Mouse (Mus musculus) CH12.LX (cell line): ENCODE results near the gene Prepl.

Experiments
- CHD1 ChIP-seq: IDR thresholded peaks from 2 replicates; pipeline ENCODE4 v1.6.1; 2012; ENCODE audit warnings: low read depth, low read length, improper control_type of control experiment, inconsistent platforms
- CHD2 ChIP-seq: IDR thresholded peaks from 2 replicates; pipeline ENCODE4 v1.6.1; 2011; ENCODE audit warnings: low read length, improper control_type of control experiment
- CTCF ChIP-seq, 2 experiments: IDR thresholded peaks in 1 of 2; conservative IDR thresholded peaks in 1 of 2; 2 replicates each; pipeline ENCODE4 v1.5.1; 2011 to 2012; ENCODE audit warnings: low read depth in 2 of 2, low read length in 2 of 2, improper control_type of control experiment in 1 of 2, inconsistent platforms in 1 of 2, mild to moderate bottlenecking in 1 of 2, moderate library complexity in 1 of 2
- JUND ChIP-seq: conservative IDR thresholded peaks from 2 replicates; pipeline ENCODE4 v1.6.1; 2011; ENCODE audit warnings: low read depth, low read length, improper control_type of control experiment
- MYC ChIP-seq: IDR thresholded peaks from 2 replicates; pipeline ENCODE4 v1.6.1; 2011; ENCODE audit warnings: low read depth, mild to moderate bottlenecking, improper control_type of control experiment, low read length
- POLR2AphosphoS2 ChIP-seq: IDR thresholded peaks from 2 replicates; pipeline ENCODE4 v1.6.1; 2011; ENCODE audit warnings: low read depth, low read length, improper control_type of control experiment
- USF1 ChIP-seq: IDR thresholded peaks from 2 replicates; pipeline ENCODE4 v1.6.1; 2014; ENCODE audit warnings: low read depth, mild to moderate bottlenecking, inconsistent platforms, low read length, improper control_type of control experiment
- ZKSCAN1 ChIP-seq: IDR thresholded peaks from 2 replicates; pipeline ENCODE4 v1.6.1; 2012; ENCODE audit warnings: low read depth, inconsistent platforms, low read length, improper control_type of control experiment, borderline replicate concordance

GRCm38 (mm10) chr17:85087591-85087990, 2.5 kb downstream of the Prepl start:
- TF ChIP-seq MYC (no peak), CTCF (conservative IDR thresholded peaks at IDR 0.05 in 1 of 2, IDR thresholded peaks at IDR 0.05 in 1 of 2; ENCODE audit: low read depth in 2 of 2, low read length in 2 of 2) (no peak), ZKSCAN1 (no peak), CHD2 (no peak), USF1 (no peak), JUND (no peak), CHD1 (no peak), POLR2AphosphoS2 (no peak)
